1 mouse cellular context compared by ENCODE assay signal in genomic region chr13:55405783-55406390, GRCm38 (mm10).
TF ChIP-seq lines count a peak whose summit lies in the region.

No protein-coding gene starts in this region.

TF ChIP-seq in CH12.LX, 34 proteins besides CTCF, POLR2A, EP300 and RAD21 (continued from another document):
- TF ChIP-seq ZNF384 (IDR thresholded peaks at IDR 0.05; ENCODE audit: low read depth, low read length) = no peak
- TF ChIP-seq SIN3A (IDR thresholded peaks at IDR 0.05; ENCODE audit: low read length) = no peak
- no peak for TF ChIP-seq MEF2A (IDR thresholded peaks at IDR 0.05; ENCODE audit: borderline replicate concordance, low read depth, low read length)
- no peak for TF ChIP-seq TCF12 (IDR thresholded peaks at IDR 0.05; ENCODE audit: low read depth, low read length)
- TF ChIP-seq MAX (IDR thresholded peaks at IDR 0.05; ENCODE audit: low read length) = no peak
